Mouse (Mus musculus): ENCODE results near the gene Mcm3.

Gene Mcm3

GRCm38 (mm10) chr1:20819771-20820605, at the start of gene Mcm3:
Mcm3 (minus strand) TSS chr1:20820312.
- DNase-seq (ENCODE audit: low read depth in 1 of 2, low spot score in 2 of 2): peak; percentile 75 to 84

GRCm38 (mm10) chr1:20868036-20868435, 47.9 kb upstream of the Mcm3 start:
- DNase-seq (ENCODE audit: low read depth in 1 of 2, low spot score in 2 of 2): no peak

GRCm38 (mm10) chr1:20867241-20867902, 47.3 kb upstream of the Mcm3 start:
- no peak for DNase-seq (ENCODE audit: low read depth in 1 of 2, low spot score in 2 of 2)

- DNase-seq (ENCODE audit: low read depth in 1 of 2, low spot score in 2 of 2): no peak
These were observed 43.5 kb upstream of the Mcm3 start for GRCm38 (mm10) chr1:20863452-20864172.

GRCm38 (mm10) chr1:20861865-20862264, 41.8 kb upstream of the Mcm3 start:
- no peak for DNase-seq (ENCODE audit: low read depth in 1 of 2, low spot score in 2 of 2)

GRCm38 (mm10) chr1:20860775-20861174, 40.7 kb upstream of the Mcm3 start:
- DNase-seq (ENCODE audit: low read depth in 1 of 2, low spot score in 2 of 2): no peak

GRCm38 (mm10) chr1:20856924-20857902, 37.1 kb upstream of the Mcm3 start:
- no peak for DNase-seq (ENCODE audit: low read depth in 1 of 2, low spot score in 2 of 2)

GRCm38 (mm10) chr1:20839911-20840310, 19.8 kb upstream of the Mcm3 start:
- DNase-seq (ENCODE audit: low read depth in 1 of 2, low spot score in 2 of 2): no peak

- no peak for DNase-seq (ENCODE audit: low read depth in 1 of 2, low spot score in 2 of 2)
These were observed 16.5 kb upstream of the Mcm3 start for GRCm38 (mm10) chr1:20836551-20837125.

GRCm38 (mm10) chr1:20833141-20833511, 13.0 kb upstream of the Mcm3 start:
- no peak for DNase-seq (ENCODE audit: low read depth in 1 of 2, low spot score in 2 of 2)

- no peak for DNase-seq (ENCODE audit: low read depth in 1 of 2, low spot score in 2 of 2)
These were observed 12.5 kb upstream of the Mcm3 start for GRCm38 (mm10) chr1:20832473-20833140.

GRCm38 (mm10) chr1:20830546-20830945, 10.4 kb upstream of the Mcm3 start:
- DNase-seq (ENCODE audit: low read depth in 1 of 2, low spot score in 2 of 2): no peak

GRCm38 (mm10) chr1:20828061-20828460, 7.9 kb upstream of the Mcm3 start:
- DNase-seq (ENCODE audit: low read depth in 1 of 2, low spot score in 2 of 2): no peak

GRCm38 (mm10) chr1:20825036-20825435, 4.9 kb upstream of the Mcm3 start:
- no peak for DNase-seq (ENCODE audit: low read depth in 1 of 2, low spot score in 2 of 2)

- DNase-seq (ENCODE audit: low read depth in 1 of 2, low spot score in 2 of 2): no peak
These were observed 3.8 kb upstream of the Mcm3 start for GRCm38 (mm10) chr1:20823906-20824305.

GRCm38 (mm10) chr1:20823471-20823870, 3.4 kb upstream of the Mcm3 start:
- DNase-seq (ENCODE audit: low read depth in 1 of 2, low spot score in 2 of 2): no peak

GRCm38 (mm10) chr1:20820959-20821358, 847 bp upstream of the Mcm3 start:
- DNase-seq (ENCODE audit: low read depth in 1 of 2, low spot score in 2 of 2): no peak

GRCm38 (mm10) chr1:20817596-20817995, 2.5 kb downstream of the Mcm3 start:
- DNase-seq (ENCODE audit: low read depth in 1 of 2, low spot score in 2 of 2): no peak

GRCm38 (mm10) chr1:20817172-20817571, 2.9 kb downstream of the Mcm3 start:
- peak in 1 of 2 experiments; percentile 15 for DNase-seq (ENCODE audit: low read depth in 1 of 2, low spot score in 2 of 2)

- no peak for DNase-seq (ENCODE audit: low read depth in 1 of 2, low spot score in 2 of 2)
These were observed 5.6 kb downstream of the Mcm3 start for GRCm38 (mm10) chr1:20814521-20814920.
